Mouse (Mus musculus) retina, adult 2 months (tissue): ENCODE data around the gene Thap8.

ENCODE experiments used
- DNase-seq: peaks from one replicate; pipeline ENCODE4 v3.0.0-alpha.2; 2012; ENCODE audit warnings: low read depth, low spot score

Gene Thap8

DNA sequence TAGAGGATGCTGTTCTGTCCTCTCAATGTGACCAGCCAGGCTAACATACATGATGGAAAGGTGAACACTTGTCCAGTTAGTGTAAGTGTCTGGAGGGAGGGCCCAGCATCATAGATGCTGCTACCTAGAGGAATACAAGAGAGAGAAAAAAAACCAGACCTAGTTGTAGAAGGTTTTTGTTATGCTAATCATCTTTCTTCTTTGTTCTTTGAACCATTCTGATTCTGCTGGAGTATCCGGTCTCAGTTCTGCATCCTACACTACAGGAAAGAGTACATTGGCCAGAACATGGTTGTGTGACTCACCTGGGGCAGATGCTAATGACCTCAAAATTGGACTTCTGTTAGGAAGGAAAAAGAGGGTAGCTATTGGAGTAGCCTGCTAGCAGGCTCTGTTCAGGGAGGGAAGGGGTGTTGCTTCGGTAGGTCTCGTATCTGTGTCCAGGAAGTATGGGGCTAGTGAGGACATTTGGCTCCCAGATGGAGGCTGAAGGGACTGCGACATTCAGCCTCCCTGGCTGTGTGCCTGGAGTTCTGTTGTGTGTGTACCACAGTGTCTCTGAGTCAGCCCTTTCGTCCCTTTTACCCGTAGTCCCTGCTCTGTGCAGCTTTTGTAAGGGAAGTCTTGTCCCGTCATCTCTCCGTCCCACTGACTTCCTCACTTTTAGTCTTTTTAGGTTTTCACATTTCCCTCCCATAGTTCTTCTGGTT, 7.0 kb downstream of the Thap8 start:
- DNase-seq = no peak

DNA sequence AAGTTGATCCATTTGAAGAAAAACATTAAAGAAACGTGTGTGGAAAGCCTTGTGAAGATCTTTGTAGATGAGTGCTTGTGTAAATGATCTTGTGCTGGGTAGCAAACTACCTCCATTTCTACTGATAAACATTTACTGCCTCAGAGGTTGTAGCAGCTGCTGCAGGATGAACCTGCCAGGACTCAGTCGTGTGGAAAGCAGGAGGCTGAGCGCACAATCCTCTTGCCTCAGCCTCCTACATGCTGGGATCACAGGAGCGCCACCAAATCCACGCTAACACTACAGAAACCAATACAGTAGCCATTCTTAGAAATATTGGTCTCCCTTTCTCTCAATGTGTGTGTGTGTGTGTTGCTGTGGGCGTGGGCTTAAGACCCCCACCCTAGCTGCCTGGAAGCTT, 8.2 kb downstream of the Thap8 start:
- no peak for DNase-seq

DNA sequence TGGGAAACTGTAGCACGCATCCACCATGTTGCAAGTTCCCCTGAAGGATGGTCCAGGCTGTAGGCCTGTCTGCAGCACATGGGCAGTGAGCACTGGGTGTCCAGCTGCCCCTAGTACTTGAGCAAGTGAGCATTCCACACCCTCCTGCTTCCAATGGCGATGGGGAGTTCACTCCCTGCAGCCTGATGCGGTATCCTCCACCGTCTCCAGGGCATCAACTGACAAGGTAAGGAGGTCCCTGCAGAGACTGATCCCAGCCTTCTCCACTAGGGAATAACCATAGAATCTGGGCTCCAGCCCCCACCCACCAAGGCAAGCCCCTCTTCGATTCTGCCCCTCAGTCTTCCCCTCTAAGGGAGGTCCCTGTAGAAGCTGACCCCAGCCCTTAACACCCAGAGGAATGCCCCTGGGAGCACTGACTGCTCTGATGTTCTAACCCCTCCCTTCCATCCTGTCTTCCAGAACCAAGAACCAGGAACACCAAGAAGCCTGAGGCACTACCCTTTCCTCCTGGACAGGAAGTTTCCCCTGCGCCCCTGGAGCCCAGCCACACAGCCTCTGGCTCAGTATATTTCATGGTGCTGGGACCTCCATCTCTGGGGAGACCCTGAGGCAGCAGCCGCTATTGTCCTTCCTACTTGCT, 9.3 kb downstream of the Thap8 start:
- DNase-seq = no peak

DNA sequence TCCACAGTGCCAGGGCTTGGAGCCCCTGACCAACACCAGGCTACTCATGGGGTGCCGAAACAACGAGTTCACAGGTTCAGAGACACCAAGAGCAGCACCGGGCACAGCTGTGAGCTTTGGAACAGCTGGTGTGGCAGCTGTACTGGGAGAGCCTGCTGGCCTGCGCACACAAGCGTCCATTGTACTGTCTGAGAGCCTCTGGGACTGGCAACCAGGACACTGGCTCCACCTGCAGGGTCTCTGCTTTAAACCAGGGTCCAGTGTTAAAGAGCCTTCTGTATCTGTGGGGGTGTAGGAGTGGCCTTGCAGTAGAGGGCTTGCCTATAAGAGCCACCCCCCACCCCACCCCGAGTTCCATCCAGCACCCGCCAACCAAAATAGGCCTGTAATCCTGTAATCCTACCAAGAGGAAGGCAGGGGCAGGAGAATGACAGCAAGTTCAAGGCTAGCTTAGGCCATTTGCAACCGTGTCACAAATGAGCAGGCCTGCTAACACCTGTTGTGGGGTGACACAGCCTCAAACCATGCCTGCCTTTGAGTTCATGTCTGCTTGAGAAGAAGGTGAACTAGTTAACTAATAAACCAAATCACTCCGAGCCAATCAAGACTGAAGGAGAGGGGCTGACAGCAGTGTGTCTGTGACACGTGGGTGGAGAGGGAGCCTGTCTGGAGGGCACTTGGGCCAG, 10.0 kb downstream of the Thap8 start:
- no peak for DNase-seq

DNA sequence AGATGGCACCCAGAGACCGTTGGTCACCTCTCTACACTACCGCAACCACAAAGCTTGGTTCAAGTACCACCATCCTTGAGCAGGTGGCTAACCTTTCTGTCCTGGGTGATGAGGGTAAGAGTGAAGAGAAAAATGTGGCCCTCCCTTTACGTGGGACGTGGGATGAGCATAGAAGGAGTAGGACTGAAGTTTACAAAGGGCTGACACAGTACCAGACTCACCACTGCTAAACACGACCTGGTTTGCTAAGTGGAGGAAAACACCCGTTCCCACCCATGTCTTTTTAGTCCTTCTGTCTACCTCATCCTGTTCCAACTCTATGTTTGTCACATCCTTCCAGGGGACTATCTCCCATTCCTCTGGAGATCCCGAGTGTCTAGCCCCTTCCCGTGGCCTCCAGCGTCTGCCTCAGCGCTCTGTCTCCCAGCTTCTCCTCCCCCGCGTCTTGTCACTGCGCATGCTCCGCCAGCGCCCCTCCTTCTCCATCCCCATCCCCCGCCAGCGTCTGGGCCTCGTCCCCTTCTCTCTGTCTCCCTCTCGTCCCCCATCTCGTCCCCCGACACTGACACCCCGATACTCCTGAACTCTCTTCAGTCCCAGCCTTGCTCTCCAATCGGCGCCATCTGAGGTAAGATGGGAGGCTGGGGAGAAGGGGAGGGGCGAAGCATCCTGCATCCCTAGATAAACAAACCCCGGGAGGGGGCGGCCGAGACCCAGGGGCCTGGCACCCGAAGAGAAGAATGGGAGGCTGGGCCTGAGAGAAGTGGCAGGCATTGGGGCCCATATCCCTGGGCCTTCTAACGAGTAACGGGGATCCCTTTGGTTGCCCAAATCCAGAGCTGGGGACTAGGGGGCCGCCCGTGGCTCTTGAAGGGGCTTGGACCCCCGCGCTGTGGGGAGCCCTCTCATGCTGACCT, 11.6 kb downstream of the Thap8 start, which contains the start of gene Clip3:
Gene Clip3 (plus strand): TSS at position 514 of the 917 bp plus-strand sequence.
- DNase-seq = no peak

DNA sequence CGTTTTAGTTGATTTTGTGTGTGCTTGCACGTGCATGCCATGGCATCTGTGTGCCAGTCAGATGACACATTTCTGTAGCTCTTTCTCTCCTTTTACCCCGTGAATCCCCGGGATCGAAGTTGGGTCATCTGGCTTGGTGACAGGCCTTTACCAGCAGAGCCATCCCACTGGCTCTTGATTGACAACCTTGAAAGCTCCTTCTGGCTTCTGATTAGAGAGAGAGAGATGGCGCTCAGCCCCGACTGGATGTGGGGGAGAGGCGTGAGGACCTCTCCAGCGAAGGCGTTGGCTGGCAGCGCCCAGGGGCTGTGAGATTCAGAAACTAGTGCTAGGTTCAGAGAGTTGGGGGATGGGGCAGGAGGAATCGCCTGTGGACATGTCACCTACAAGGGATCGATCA, 13.9 kb downstream of the Thap8 start:
- no peak for DNase-seq

DNA sequence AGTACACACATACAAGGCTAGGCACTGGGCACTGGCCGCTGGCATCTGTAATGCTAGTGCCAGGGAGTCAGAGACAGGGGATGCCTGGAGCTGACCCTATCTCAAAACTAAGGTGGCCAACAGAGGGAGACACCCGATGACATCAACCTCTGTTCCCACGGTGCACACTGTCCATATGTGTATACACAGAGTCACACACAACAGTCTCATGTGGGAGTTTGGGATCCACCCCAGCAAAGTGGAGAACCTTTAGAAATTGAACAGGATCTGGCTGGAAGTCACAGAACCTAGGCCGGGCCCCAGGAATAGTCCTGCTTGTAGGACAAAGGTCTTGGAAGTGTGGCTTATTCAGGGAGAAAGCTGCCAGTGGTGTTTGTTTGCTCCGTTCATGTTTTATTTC, 14.4 kb downstream of the Thap8 start:
- no peak for DNase-seq

DNA sequence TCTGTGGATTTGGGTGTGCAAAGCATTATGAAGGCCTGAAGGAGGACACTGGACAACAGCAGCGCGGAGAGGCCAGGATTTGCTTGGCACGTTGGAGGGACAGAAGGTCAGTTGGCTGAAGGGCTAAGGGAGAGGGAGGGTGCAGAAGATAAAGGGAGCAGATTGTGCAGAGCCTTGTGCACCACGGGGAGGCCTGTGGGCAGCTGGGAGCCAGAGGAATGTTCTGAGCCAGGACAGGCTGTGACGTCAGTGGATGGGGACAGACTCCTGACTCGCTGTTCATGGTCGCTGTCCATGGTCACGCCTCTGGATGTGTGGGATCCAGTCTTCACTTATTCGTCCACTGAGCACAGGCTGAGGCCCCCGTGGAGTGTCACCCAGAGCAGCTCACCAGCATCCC, 15.2 kb downstream of the Thap8 start:
- no peak for DNase-seq

DNA sequence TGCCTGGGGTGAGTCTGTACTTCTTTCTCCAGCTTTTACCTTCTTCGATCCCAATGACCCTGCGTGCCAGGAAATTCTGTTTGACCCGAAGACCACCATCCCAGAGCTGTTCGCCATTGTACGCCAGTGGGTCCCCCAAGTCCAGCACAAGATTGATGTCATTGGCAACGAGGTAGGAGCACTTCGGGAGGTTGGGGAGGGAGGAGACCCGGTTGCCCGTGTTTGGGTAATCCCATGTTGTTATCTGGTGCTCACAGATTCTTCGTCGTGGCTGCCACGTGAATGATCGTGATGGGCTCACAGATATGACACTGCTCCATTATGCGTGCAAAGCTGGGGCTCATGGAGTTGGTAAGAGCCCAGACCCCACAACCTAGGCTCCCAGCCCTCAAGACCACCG, 16.9 kb downstream of the Thap8 start:
- DNase-seq = no peak

DNA sequence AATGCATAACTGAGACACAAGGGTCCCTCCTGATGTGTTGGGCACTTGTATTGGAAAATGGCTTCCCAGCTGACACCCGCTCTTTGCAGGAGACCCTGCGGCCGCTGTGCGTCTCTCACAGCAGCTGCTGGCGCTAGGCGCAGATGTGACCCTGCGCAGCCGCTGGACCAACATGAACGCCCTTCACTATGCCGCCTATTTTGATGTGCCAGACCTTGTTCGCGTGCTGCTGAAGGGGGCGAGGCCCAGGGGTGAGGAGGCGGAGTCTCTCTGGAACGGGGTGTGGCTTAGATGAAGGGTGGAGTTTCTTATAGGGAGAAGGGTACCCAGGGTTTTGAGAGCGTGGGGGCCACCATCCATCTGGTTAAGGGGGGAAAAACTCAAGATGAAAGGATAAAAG, 17.4 kb downstream of the Thap8 start:
- no peak for DNase-seq

DNA sequence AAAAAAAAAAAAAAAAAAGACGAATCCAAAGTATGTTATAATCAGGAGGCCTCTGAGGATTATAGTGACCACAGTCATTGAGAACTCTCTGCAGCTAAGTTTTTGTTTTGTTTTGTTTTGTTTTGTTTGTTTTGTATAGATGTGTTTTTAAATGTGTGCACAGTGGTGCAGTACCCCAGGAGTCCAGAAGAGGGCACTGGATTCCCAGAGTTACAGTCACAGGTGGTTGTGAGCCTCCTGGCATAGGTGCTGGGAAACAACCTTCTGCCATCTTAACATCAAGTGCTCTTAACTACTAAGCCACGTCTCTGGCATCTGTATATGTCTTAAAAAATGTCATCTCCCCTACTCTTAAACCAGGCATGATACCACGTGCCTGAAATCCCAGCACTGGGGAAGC, 21.0 kb downstream of the Thap8 start:
- DNase-seq = no peak

DNA sequence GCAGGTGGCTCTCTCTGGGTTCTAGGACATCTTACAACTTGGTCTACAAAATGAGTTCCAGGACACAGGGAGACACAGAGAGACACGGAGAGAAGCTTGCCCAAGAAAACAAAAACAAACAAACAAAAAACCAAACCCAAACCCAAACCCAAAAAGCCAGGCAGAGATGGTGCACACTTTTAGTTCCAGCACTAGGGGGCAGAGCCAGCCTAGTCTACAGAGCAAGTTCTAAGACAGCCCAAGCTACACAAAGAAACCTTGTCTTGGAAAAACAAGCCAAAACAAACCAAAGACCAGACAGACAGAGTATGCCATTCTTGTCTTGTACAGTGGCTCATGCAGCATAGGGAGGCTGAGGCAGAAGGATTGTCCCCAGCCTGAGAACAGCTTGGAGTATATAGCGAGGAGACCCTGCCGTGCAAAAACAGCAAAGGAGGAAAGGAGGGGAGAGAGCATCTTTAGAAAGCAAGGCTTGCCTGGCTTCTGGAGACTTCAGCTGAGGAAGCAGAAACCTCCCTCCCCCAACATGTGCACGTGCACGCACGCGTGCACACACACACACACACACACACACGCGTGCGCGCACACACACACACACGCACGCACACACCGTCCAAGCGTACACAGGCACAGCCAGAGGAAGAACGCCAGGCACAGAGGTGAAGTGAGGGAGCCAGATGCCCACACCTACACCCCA, 26.3 kb downstream of the Thap8 start:
- DNase-seq = no peak

DNA sequence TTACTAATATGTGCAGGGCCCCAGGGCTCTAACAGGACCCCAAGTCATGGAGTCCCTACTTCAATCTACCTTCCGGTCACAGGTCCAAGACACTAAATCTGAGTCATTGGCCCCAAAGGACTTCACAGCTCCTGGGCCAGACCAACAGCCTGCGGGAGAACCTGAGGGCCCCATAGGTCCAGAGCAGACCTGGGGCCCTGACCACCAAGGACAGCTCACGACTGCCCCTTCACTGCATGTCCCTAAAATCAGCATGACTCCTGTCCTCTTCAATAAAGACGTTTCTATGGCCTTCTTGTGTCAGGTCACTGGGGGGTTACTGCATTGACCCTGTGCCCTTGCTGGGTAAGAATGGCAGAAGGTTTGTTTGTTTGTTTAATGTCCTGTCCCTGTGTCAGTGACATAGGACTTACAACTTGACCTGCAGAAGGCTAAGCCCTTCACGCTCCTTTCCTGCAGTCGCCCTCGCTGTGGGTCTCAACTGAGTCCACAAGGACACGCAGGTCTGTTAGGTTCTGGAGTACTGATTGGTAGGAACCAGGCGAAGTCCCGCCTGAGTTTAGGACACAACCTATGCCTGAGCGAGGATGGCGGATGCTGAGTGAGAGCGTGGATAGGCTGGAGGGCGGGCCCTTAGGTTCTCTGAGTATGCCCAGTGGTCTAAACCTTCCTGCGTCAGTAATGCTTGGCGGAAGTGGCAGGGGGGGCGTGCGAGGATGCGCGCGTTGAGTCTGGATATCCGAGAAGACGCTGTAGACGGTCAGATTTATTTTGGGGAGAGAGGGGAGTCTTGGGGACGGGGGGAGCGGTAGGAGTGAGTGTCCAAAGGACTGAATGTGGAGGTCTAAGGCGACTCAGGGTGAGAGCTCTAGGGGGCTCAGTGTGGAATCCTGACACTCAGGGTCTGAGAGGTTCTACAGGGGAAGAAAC, 28.4 kb downstream of the Thap8 start, which contains the start of gene Alkbh6:
Gene Alkbh6 (plus strand): TSS at position 642 of the 930 bp plus-strand sequence.
- DNase-seq = peak; percentile 85

DNA sequence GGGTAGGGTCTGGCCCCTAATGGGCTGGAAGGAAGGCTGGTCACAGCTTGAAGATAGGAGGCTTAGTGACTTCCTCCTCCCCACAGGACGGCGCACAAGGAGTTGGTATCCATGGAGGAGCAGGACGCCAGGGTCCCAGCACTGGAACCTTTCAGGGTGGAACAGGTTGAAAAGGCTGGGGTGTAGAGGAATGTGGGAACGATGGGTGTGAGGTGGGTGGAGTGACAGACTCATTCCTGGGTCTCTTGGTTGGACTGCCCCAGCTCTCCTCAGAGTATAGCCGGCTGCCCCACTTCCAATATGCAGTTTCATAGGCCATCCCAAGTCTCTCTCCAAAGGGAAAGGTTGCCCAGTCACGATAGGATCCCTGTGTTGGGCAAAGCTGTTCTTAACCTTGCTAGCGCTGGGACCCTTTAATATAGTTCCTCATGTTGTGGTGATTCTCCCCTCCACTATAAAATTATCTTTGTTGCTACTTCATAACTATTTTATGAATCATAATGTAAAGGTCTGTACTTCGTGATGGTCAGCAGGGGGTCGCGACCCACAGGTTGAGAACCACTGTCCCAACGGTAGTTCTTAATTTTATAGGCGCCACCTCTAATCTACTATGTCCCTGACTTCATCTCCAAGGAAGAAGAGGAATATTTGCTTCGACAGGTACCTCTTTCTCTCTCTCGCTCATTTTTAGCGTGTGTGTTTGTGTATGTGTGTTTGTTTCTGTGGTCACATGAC, 29.7 kb downstream of the Thap8 start:
- no peak for DNase-seq

DNA sequence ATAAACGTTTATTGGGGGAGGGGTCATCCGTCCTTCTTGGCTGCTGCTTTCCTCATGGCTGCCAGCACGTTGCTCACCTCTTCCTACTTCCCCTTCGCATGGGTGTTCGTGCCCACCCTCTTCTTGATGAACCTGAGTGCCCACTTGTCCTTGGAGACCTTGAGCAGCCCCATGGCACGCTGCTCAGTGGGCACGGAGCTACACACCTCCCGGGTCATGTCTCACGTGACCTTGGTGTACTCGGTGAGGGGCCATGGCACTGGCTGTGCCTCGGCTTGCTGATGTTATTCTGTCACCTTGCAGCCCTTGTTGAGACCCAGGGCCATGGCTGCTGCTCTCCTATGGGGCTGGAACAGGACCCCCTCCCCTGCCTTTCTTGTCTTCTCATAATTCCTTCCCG, 30.2 kb downstream of the Thap8 start:
- DNase-seq = no peak

DNA sequence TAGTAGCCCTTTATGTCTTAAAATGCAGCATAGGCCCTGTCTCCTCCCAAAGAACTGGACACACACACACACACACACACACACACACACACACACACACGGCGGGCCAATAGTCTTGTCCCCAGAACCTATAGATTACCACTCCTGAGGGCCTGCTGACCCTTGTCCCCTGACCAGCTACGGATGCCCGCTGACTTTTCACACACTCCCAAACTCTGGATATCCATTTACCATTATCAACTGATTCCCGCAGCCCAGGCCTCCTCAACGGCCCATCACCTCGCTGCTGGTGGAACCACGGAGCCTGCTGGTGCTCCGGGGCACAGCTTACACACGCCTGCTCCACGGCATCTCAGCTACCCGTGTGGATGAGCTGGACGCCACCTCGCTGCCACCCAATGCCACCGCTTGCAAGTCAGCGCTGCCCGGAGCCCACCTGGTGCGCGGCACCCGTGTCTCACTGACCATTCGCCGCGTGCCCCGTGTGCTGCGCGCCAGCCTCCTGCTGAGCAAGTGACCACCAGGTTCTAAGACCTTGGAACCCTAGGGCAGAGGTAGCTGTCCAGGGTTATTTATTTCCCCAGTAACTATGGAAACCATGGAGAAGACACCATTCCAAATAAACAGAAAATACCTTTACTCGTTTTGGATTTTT, 33.9 kb downstream of the Thap8 start:
- DNase-seq = no peak

DNA sequence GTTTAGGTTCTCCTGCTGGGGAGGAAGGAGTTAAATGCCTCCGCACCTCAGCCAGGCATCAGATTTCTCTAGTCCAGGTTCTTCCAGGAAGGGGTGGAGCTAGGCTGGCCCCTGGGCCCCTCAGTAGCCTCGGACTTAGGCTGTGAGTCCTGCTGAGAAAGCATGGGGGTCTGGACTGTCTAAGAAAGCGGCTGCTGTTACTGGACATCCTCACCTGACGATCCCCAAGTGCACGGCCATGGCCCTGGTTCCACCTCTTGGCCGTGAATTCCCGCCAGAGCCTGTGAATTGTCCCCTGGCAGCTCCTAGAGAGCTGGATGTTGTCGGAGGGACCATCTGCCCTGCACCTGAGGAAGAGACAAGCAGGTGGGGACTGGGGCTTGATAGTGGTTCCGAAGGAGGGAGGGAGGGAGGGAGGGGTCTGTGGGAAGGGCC, 34.8 kb downstream of the Thap8 start, which contains the start of gene Syne4:
Gene Syne4 (plus strand): TSS at position 87 of the 435 bp plus-strand sequence.
- DNase-seq = no peak
